Mouse (Mus musculus) embryonic stem cell, embryonic (primary cell): ENCODE results near the gene Cast.

Source experiments
- CTCF ChIA-PET, 4 experiments: fragments of 300-600 bp in 2 of 4; fragments of 350-600 bp in 2 of 4; sonication (Branson Sonifier 250); formaldehyde crosslinking; loops; one replicate each; lab custom pipeline; 2022; ENCODE audit warnings: inconsistent platforms in 2 of 4; lab: Charles Lee
- POLR2A ChIA-PET, 4 experiments: fragments of 300-600 bp in 2 of 4; fragments of 350-600 bp in 2 of 4; sonication (Branson Sonifier 250); formaldehyde crosslinking; loops; one replicate each; lab custom pipeline; 2022; ENCODE audit warnings: antibody characterized with exemption in 4 of 4, inconsistent platforms in 1 of 4; lab: Charles Lee

The Cast gene

GRCm38 (mm10) chr13:74743219-74743618 lies 65.4 kb downstream of the Cast start:
- POLR2A ChIA-PET, result interaction anchor here in 1 of 4 experiments (1.2 kb wide), 1 partner anchor 344 kb away, joined by 3 read pairs; the partner anchor contains the start of gene Ftl1-ps1
- CTCF ChIA-PET, result no interaction called here

GRCm38 (mm10) chr13:74736396-74736795 lies 72.2 kb downstream of the Cast start:
- ChIA-PET POLR2A (interaction anchor here in 1 of 4 experiments (0.5 kb wide), 1 partner anchor 252 kb away, joined by 3 read pairs; no protein-coding TSS in a partner anchor), CTCF (no interaction called here)

GRCm38 (mm10) chr13:74735834-74736233 lies 72.8 kb downstream of the Cast start:
- ChIA-PET POLR2A (interaction anchor here in 1 of 4 experiments (0.5 kb wide), 1 partner anchor 251 kb away, joined by 3 read pairs; no protein-coding TSS in a partner anchor), CTCF (interaction anchor here in 2 of 4 experiments (0.6 kb wide), 2 partner anchors 59 to 1233 kb away, joined by 3 to 17 read pairs; no protein-coding TSS in a partner anchor)

GRCm38 (mm10) chr13:74733726-74734125 lies 74.9 kb downstream of the Cast start:
- ChIA-PET CTCF (no interaction called here), POLR2A (no interaction called here)

GRCm38 (mm10) chr13:74719002-74719401 lies 89.6 kb downstream of the Cast start:
- CTCF ChIA-PET, result no interaction called here
- POLR2A ChIA-PET, result no interaction called here

- CTCF ChIA-PET, result no interaction called here
- POLR2A ChIA-PET, result no interaction called here
Observed at GRCm38 (mm10) chr13:74696225-74696624, 112.4 kb downstream of the Cast start.

GRCm38 (mm10) chr13:74695497-74696193 lies 113.0 kb downstream of the Cast start:
- CTCF ChIA-PET, result no interaction called here
- POLR2A ChIA-PET, result no interaction called here
